Mouse (Mus musculus): ENCODE measurements at regions not wholly inside any gene's neighbourhood (a gene's known extent, or its start where the extent isn't known, plus 50 kb on each side); places are given as distances from the start of the nearest gene placed in this dataset.

GRCm38 (mm10) chr8:96042335-96042734 lies 154.0 kb upstream of the Got2 start:
- TF ChIP-seq CTCF (conservative IDR thresholded peaks at IDR 0.05; ENCODE audit: insufficient read depth, insufficient read length, low read depth, low read length) = no peak
- TF ChIP-seq POLR2A (IDR thresholded peaks at IDR 0.05; ENCODE audit: low read depth, low read length) = no peak
